Mouse (Mus musculus): ENCODE results near the gene Dhx29.

Gene Dhx29

DNA sequence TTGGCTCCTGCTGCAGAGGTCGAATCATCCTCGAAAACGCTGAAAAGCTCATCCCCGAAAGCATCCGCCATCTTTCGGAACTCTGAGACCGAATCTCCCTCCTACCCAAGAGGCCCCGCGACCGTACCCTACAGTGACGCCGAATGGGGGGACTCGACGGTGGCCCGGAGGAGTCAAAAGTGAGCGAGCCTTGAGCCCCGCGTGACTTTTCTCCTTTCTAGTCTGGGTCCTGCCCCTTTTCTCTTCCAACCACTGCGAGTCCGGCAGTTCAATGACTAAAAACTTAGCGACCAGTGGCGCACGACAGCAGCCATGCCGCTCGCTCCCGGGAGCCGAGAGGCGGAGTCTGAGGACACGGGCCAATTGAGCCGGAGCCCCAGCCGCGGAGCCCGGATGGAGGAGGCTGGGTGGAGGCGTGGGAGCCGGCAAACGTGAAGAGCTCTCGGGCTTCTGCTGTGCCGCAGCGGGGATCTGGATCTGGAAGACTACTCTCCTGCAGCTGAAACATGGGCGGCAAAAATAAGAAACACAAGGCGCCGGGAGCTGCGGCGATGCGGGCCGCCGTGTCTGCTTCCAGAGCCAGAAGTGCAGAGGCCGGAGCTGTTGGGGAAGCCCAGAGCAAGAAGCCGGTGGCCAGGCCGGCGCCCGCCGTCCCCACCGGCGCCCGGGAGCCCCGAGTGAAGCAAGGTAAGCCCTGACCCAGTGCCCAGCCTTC, at the start of gene Dhx29, which contains the start of gene Mtrex:
Gene Dhx29, plus strand, starts transcription at position 168 of the 715 bp plus-strand sequence.
Gene Mtrex, minus strand, starts transcription at position 112 of the 715 bp plus-strand sequence.
- peak; percentile 99 for DNase-seq (ENCODE audit: low read depth, low spot score)

GRCm38 (mm10) chr13:112887234-112887633, 40.0 kb upstream of the Dhx29 start:
- DNase-seq (ENCODE audit: low read depth, low spot score), result no peak

DNA sequence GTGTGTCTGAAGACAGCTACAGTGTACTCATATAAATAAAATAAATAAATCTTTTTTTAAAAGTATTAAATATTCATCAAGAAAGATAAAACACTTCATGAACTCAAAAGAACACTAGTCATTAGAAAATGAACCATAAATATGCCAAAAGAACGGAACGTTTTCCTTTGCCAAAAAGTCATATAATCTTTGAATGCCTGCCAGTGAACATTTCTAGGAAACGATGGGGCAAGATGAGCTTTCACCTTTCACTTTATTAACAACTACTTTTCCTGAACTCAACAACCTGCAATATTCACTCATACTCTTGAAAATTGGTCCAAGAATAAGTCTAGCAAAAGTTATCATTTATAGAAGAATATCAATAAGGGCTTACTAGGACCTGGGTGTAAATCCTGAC, 25.1 kb upstream of the Dhx29 start:
- DNase-seq (ENCODE audit: low read depth, low spot score), result no peak

GRCm38 (mm10) chr13:112909663-112910062, 17.6 kb upstream of the Dhx29 start:
- DNase-seq (ENCODE audit: low read depth, low spot score), result peak; percentile 60

GRCm38 (mm10) chr13:112910434-112910833, 16.8 kb upstream of the Dhx29 start:
- no peak for DNase-seq (ENCODE audit: low read depth, low spot score)

DNA sequence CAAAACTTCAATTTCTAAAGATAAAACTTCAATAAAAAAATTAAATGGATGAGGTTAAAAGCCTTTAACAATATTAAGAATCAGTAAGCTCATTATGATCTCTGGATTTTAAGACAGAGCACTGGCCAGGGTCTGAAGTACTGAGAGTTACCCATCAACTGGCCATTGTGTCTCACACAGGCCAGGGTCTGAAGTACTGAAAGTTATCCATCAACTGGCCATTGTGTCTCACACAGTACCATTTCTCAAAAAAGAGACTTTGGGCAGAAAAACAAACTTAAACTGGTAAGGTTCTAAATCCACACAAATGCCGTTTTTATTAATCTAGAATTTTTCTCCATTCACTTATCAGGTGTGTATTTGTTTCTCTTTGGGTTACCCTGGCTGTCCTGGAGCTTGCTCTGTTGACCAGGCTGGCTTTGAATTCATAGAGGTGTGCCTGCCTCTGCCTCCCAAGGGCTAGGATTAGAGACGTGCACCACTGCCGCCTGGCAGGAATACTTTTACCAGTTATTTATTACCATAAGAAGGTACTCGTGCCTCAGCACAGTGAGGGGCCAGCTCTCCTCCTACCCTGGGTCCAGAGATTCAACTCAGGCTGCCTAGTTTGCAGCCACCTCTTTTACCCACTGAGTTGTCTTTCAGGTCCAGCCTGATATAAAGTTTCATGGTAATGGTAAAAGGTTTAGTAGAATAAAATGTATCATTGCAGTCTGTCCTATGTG, 8.0 kb upstream of the Dhx29 start:
- DNase-seq (ENCODE audit: low read depth, low spot score), result no peak

DNA sequence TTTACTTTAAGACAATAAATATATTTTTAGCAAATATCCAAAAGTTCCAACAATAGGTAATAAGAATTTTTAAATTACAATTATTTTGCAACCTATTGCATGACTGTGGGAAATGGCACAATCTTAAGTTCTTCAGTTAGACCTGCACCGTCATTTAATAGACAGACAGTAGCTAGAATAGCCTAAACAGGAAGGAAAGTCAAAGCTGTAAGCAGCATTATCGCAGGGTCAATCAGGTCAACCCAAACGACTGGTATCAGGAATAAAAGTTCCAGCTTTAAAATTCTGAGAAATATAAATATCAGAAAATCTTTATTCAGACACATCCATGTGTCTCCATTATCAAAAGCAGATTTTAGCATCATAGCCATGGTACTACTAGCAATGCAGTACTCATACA, 6.3 kb upstream of the Dhx29 start:
- no peak for DNase-seq (ENCODE audit: low read depth, low spot score)

GRCm38 (mm10) chr13:112925266-112925665, 2.0 kb upstream of the Dhx29 start:
- DNase-seq (ENCODE audit: low read depth, low spot score), result peak; percentile 45

DNA sequence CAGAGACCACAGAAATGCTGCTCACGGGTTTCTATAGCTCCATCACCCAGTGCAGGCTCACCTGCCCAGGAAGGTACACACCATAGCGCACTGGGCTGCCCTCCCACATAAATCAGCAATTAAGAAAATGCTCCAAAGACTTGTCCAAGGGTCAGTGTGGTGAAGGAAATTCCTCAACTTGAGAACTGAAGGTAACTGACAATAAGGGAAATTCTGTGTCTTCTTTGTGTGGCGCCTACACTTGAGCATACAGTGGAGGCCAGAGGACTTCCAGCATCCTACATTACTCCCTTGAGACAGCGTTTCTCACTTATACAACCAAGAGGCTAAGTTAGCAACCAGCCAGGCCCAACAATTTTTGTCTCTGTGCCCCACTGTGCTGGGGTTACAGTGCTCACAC, 1.3 kb upstream of the Dhx29 start:
- DNase-seq (ENCODE audit: low read depth, low spot score), result no peak

- DNase-seq (ENCODE audit: low read depth, low spot score), result peak; percentile 44
These were observed 458 bp upstream of the Dhx29 start for GRCm38 (mm10) chr13:112926796-112927195.

GRCm38 (mm10) chr13:112928038-112928668, 899 bp downstream of the Dhx29 start:
- DNase-seq (ENCODE audit: low read depth, low spot score), result no peak

DNA sequence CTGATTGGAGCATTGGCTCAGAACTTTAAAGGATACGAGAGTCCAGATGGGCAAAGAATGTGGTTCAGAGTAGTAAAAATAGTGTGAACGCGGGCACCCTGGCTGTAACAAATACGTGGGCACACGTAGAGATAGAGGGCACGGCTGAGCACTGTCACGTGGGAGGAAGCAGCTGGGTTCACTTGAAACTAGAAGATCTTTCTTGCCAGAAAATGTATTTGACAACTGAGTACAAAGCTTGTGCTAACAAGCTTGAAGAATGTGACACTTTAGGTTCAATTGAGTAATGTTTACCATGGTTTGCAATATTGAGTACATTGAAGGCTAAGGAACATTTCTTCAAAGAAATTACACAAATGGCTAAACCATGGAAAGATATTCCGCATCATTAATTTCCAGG, 10.9 kb downstream of the Dhx29 start:
- no peak for DNase-seq (ENCODE audit: low read depth, low spot score)

- no peak for DNase-seq (ENCODE audit: low read depth, low spot score)
These were observed 14.7 kb downstream of the Dhx29 start for GRCm38 (mm10) chr13:112941879-112942330.

GRCm38 (mm10) chr13:112945312-112945711, 18.1 kb downstream of the Dhx29 start:
- DNase-seq (ENCODE audit: low read depth, low spot score), result no peak

DNA sequence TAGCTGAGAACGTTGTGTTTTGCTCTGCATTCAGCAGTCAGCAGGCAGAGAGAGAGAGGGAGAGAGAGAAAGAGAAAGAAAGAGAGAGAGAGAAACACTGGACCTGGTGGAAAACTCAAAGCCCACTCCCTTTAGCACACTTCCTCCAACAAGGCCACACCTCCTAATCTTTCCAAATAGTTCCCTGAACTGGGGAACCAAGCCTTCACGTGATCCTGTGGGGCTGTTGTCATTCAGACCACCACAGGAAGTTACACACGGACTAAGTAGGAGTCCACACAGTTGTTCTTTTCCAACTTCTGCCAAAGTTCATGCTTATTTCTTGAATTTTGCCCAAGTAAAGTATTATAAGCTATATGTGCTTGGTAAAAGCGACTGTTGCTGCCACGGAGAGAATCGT, 18.6 kb downstream of the Dhx29 start:
- DNase-seq (ENCODE audit: low read depth, low spot score), result no peak

DNA sequence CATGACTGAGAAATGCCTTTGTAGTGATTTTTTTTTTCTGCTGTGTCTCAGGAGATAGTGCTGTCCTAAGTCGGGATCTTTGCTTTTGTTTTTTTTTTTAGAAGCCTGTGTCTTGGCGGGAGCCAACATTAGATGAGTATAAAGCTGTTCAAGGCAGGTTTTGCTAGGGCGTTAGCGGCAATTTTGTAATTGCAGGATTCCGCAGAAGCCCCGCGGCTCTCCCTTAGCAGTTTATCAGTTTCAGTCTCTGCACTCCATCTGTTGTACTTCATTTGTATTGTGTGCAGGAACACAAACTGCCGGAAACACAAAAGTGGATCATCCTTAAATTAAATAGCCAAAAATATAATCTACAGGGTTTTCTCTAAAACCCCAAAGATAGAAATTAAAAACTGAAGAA, 26.8 kb downstream of the Dhx29 start:
- no peak for DNase-seq (ENCODE audit: low read depth, low spot score)

DNA sequence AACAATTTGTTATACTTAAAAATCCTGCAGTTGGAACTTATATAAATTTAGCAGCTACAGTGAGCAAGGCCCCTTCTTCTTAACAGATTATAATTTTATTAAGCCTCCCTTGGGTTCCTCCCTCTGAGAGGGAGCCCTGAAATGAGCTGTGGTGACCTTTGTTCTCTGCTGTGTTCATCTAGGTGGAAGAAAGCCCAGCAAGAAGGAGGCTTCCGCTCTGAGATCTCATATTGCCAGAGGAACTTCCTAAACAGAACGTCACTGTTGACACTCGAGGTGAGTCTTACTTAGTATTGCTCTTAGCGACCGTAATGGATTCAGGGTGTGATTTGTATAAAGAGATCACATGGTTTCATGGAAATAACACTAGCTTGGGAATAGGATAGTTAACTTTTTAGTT, 35.8 kb downstream of the Dhx29 start:
- no peak for DNase-seq (ENCODE audit: low read depth, low spot score)

GRCm38 (mm10) chr13:112964421-112964820, 37.2 kb downstream of the Dhx29 start:
- no peak for DNase-seq (ENCODE audit: low read depth, low spot score)

- no peak for DNase-seq (ENCODE audit: low read depth, low spot score)
These were observed 40.0 kb downstream of the Dhx29 start for GRCm38 (mm10) chr13:112967267-112967666.

DNA sequence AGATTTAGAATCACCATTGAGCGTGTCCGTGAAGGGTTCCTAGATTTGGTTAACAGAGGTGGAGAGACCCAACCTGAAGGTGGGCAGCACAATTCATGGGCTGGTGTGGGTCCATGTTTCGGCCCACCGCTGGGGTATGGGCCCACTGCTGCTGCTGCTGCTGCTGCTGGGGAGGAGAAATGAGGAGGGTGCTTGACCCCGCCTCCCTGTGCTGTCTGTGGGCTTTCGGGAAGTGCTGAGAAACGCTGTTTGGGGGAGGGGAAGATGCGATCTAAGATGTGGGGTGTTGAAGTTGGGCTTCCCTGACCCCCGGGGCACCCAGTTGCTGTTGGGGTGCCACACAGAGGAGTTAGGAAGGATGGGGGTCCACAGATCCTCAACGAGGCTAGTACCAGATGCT, 49.5 kb downstream of the Dhx29 start:
- peak; percentile 11 for DNase-seq (ENCODE audit: low read depth, low spot score)

GRCm38 (mm10) chr13:112985605-112986450, 58.6 kb downstream of the Dhx29 start:
- DNase-seq (ENCODE audit: low read depth, low spot score), result peak; percentile 67
